Mouse (Mus musculus): ENCODE data around the gene Rassf6. TPM values are rescaled to one million over a fixed set of nuclear protein-coding genes. Genes with fewer than 3 reads are reported as not detected.

The Rassf6 gene
- polyA plus RNA-seq, 1 experiment from 2014 or later: 0.51 TPM

Other genes starting within 250 kb of the Rassf6 start
- not detected in 2 replicates for gene Alb, start 179.8 kb downstream of the Rassf6 start, polyA plus RNA-seq (2014; fragmentation: Nextera tagmentation; extraction: Ambion mirVana)
- gene Afp, start 149.9 kb downstream of the Rassf6 start, polyA plus RNA-seq (2014; fragmentation: Nextera tagmentation; extraction: Ambion mirVana): 0.29 TPM in 1 of 2 replicates, not detected in the other
- not detected in 2 replicates for gene Afm, start 121.7 kb downstream of the Rassf6 start, polyA plus RNA-seq (2014; fragmentation: Nextera tagmentation; extraction: Ambion mirVana)
- not detected in 2 replicates for gene 5830473C10Rik, start 79.5 kb downstream of the Rassf6 start, polyA plus RNA-seq (2014; fragmentation: Nextera tagmentation; extraction: Ambion mirVana)
- gene Cxcl5, start 118.7 kb upstream of the Rassf6 start, polyA plus RNA-seq (2014; fragmentation: Nextera tagmentation; extraction: Ambion mirVana): 0.17 TPM in 1 of 2 replicates, not detected in the other
- 15.5 and 15.9 TPM in 2 replicates for gene Ppbp, start 127.9 kb upstream of the Rassf6 start, polyA plus RNA-seq (2014; fragmentation: Nextera tagmentation; extraction: Ambion mirVana)
- gene Pf4, start 131.8 kb upstream of the Rassf6 start, polyA plus RNA-seq (2014; fragmentation: Nextera tagmentation; extraction: Ambion mirVana): 61.3 and 65.9 TPM in 2 replicates
- gene Cxcl3, start 145.4 kb upstream of the Rassf6 start, polyA plus RNA-seq (2014; fragmentation: Nextera tagmentation; extraction: Ambion mirVana): not detected in 2 replicates
- not detected in 2 replicates for gene Cxcl15, start 153.9 kb upstream of the Rassf6 start, polyA plus RNA-seq (2014; fragmentation: Nextera tagmentation; extraction: Ambion mirVana)

All from forebrain, embryonic 11.5 days (tissue).